8 mouse cellular contexts compared by ENCODE assay signal in the genomic region with DNA sequence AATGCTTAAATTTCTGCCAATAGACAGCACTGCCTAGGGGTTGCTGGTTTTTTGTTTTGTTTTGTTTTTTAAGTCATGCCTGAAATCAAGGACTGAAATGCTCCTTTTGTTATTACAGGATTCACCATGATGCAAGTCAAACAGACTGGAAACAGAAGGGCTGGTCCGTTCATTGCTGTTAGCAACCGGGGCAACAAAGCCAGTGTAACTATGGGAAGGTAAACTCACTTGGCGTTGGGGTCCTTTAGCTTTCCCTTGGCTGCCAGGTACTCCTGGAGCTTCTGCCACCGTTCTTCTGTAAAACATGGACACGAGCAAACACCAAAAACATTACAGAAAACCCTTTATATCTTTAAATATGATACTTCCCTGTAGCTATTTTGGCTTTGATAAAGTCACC. TPM values are rescaled to one million over a fixed set of nuclear protein-coding genes. Genes with fewer than 3 reads are reported as not detected.
DNase-seq lines count a peak whose midpoint lies in the region; ATAC-seq and TF ChIP-seq lines count a peak whose summit lies in the region.

No protein-coding gene starts in this region.

- DNase-seq in embryonic facial prominence, embryonic 11.5 days (ENCODE audit: low spot score): no peak
- no peak for DNase-seq in ovary, postnatal 10 days (ENCODE audit: low spot score)
- no peak for DNase-seq in testis, postnatal 14 days (ENCODE audit: low spot score)

- peak overlapping the region; percentile 97 for H3K4me3 ChIP-seq in megakaryocyte, embryonic 14.5 days (replicated peaks)
- H3K4me3 ChIP-seq in embryonic facial prominence, embryonic 11.5 days (ENCODE audit: low read depth, low read length): peak overlapping the region; percentile 80
- H3K4me3 ChIP-seq in intestine, postnatal 0 days (ENCODE audit: low read depth, low read length): peak overlapping the region; percentile 76
- peak overlapping the region; percentile 69; the same call in 1 of the 2 replicates for H3K4me3 ChIP-seq in neural tube, embryonic 14.5 days (ENCODE audit: low read depth, low read length)

- H3K4me2 ChIP-seq in embryonic facial prominence, embryonic 11.5 days (ENCODE audit: low read depth, low read length): peak overlapping the region; percentile 45
- peak overlapping the region; percentile 93 for H3K4me2 ChIP-seq in intestine, postnatal 0 days (replicated peaks; ENCODE audit: low read depth)
- peak overlapping the region; percentile 79; the same call in 1 of the 2 replicates for H3K4me2 ChIP-seq in neural tube, embryonic 14.5 days (ENCODE audit: low read depth, low read length)

- no peaks in the 10 kb centered on the region for H3K27me3 ChIP-seq in megakaryocyte, embryonic 14.5 days (replicated peaks)
- no peaks in the 10 kb centered on the region for H3K27me3 ChIP-seq in embryonic facial prominence, embryonic 11.5 days (ENCODE audit: control insufficient read depth, insufficient read depth, low read length)
- H3K27me3 ChIP-seq in intestine, postnatal 0 days (replicated peaks; ENCODE audit: control insufficient read depth, insufficient read depth, low read length): no peaks in the 10 kb centered on the region
- H3K27me3 ChIP-seq in neural tube, embryonic 14.5 days (ENCODE audit: control insufficient read depth, insufficient read depth, low read length): no peaks in the 10 kb centered on the region

- TF ChIP-seq CTCF in intestine, postnatal 0 days (IDR thresholded peaks at IDR 0.05; ENCODE audit: low read depth): no peak

- no peak for ATAC-seq in megakaryocyte, adult 5-6 weeks (ENCODE audit: poor library complexity, severe bottlenecking)
- no peak for ATAC-seq in embryonic facial prominence, embryonic 11.5 days (replicated peaks; ENCODE audit: insufficient number of reproducible peaks, low FRiP score, low TSS enrichment, low read depth)
- ATAC-seq in intestine, postnatal 0 days: no peak
- ATAC-seq in neural tube, embryonic 14.5 days (ENCODE audit: low read depth): no peak
- no peak for ATAC-seq in CD4-positive, CD25-positive, alpha-beta regulatory T cell, adult 4 months

- H3K9me3 ChIP-seq in megakaryocyte, embryonic 14.5 days: no peaks in the 10 kb centered on the region
- no peaks in the 10 kb centered on the region for H3K9me3 ChIP-seq in embryonic facial prominence, embryonic 11.5 days (replicated peaks; ENCODE audit: control insufficient read depth, low read length)
- H3K9me3 ChIP-seq in intestine, postnatal 0 days (ENCODE audit: control insufficient read depth): no peaks in the 10 kb centered on the region
- no peaks in the 10 kb centered on the region for H3K9me3 ChIP-seq in neural tube, embryonic 14.5 days (ENCODE audit: control insufficient read depth, low read length)

- peaks cover 60% of the 10 kb centered on the region for H3K4me1 ChIP-seq in megakaryocyte, embryonic 14.5 days
- H3K4me1 ChIP-seq in embryonic facial prominence, embryonic 11.5 days (ENCODE audit: control insufficient read depth, insufficient read depth, low read length): no peaks in the 10 kb centered on the region; the same call in 1 of the 2 replicates
- 0 out of 2 replicates have a peak, but pooled peaks cover 5% of the 10 kb centered on the region for H3K4me1 ChIP-seq in intestine, postnatal 0 days (replicated peaks; ENCODE audit: control insufficient read depth, insufficient read depth, low read length)
- peaks cover 5% of the 10 kb centered on the region; the same call in 1 of the 2 replicates for H3K4me1 ChIP-seq in neural tube, embryonic 14.5 days (ENCODE audit: control insufficient read depth, insufficient read depth, low read length)

- no peak overlapping the region for H3K27ac ChIP-seq in embryonic facial prominence, embryonic 11.5 days (replicated peaks; ENCODE audit: low read depth, low read length)
- no peak overlapping the region for H3K27ac ChIP-seq in intestine, postnatal 0 days (ENCODE audit: low read depth, low read length)
- no peak overlapping the region for H3K27ac ChIP-seq in neural tube, embryonic 14.5 days (ENCODE audit: low read depth, low read length)

- peaks cover 32% of the 10 kb centered on the region for H3K36me3 ChIP-seq in megakaryocyte, embryonic 14.5 days (replicated peaks; ENCODE audit: low read length)
- H3K36me3 ChIP-seq in embryonic facial prominence, embryonic 11.5 days (replicated peaks; ENCODE audit: control insufficient read depth, insufficient read depth, low read depth, low read length): no peaks in the 10 kb centered on the region
- H3K36me3 ChIP-seq in intestine, postnatal 0 days (ENCODE audit: control insufficient read depth, insufficient read depth): peaks cover 2% of the 10 kb centered on the region
- no peaks in the 10 kb centered on the region for H3K36me3 ChIP-seq in neural tube, embryonic 14.5 days (ENCODE audit: control insufficient read depth, insufficient read depth, low read length)

- WGBS in embryonic facial prominence, embryonic 11.5 days: 68% methylated on average over 5 of the region's 5 CpGs
- WGBS in intestine, postnatal 0 days: 43% methylated on average over 5 of the region's 5 CpGs
- WGBS in neural tube, embryonic 14.5 days: 55% methylated on average over 5 of the region's 5 CpGs

- H3K9ac ChIP-seq in embryonic facial prominence, embryonic 11.5 days (replicated peaks; ENCODE audit: low read length): peak overlapping the region; percentile 84
- H3K9ac ChIP-seq in intestine, postnatal 0 days (ENCODE audit: low read depth, low read length): no peak overlapping the region
- no peak overlapping the region for H3K9ac ChIP-seq in neural tube, embryonic 14.5 days (replicated peaks; ENCODE audit: low read depth, low read length)

RNA-seq across cellular contexts. Expression of gene Ckap2l, which starts 0.9 kb away (rescaled TPM):
- 9.6 and 47.7 TPM in 2 replicates for polyA plus RNA-seq in megakaryocyte, embryonic 14.5 days (2012; ENCODE audit: insufficient read depth, low replicate concordance)
- total RNA-seq in megakaryocyte, adult 5-6 weeks (2015): 87.4 and 94.5 TPM in 2 replicates
- total RNA-seq in megakaryocyte, adult 5-6 weeks (2017): 63.0 and 74.2 TPM in 2 replicates
- polyA plus RNA-seq in embryonic facial prominence, embryonic 11.5 days (2014; fragmentation: Nextera tagmentation; extraction: Ambion mirVana): 101 and 111 TPM in 2 replicates
- 9.2 and 11.0 TPM in 2 replicates for polyA plus RNA-seq in intestine, postnatal 0 days (2015; fragmentation: Nextera tagmentation; extraction: Ambion mirVana)
- polyA plus RNA-seq in neural tube, embryonic 14.5 days (2014; fragmentation: Nextera tagmentation; extraction: Ambion mirVana): 4.8 and 9.0 TPM in 2 replicates
- 1 to 10 TPM; 3.7 to 8.0 TPM for polyA plus RNA-seq in CD4-positive, CD25-positive, alpha-beta regulatory T cell, adult 4 months (2017; shearing (Covaris generic))

RNA-seq across cellular contexts. Expression of gene Il1a, which starts 13.7 kb away (rescaled TPM):
- polyA plus RNA-seq in megakaryocyte, embryonic 14.5 days (2012; ENCODE audit: insufficient read depth, low replicate concordance): 1.3 TPM in 1 of 2 replicates, not detected in the other
- not detected in 2 replicates for total RNA-seq in megakaryocyte, adult 5-6 weeks (2015)
- 0.15 TPM in 1 of 2 replicates, not detected in the other for total RNA-seq in megakaryocyte, adult 5-6 weeks (2017)
- 0.13 TPM in 1 of 2 replicates, not detected in the other for polyA plus RNA-seq in embryonic facial prominence, embryonic 11.5 days (2014; fragmentation: Nextera tagmentation; extraction: Ambion mirVana)
- polyA plus RNA-seq in intestine, postnatal 0 days (2015; fragmentation: Nextera tagmentation; extraction: Ambion mirVana): 10.2 and 18.4 TPM in 2 replicates
- polyA plus RNA-seq in neural tube, embryonic 14.5 days (2014; fragmentation: Nextera tagmentation; extraction: Ambion mirVana): 0.46 and 0.75 TPM in 2 replicates
- not detected for polyA plus RNA-seq in CD4-positive, CD25-positive, alpha-beta regulatory T cell, adult 4 months (2017; shearing (Covaris generic))
